Mouse (Mus musculus): ENCODE measurements around the gene Eif4ebp2. TPM values are rescaled to one million over a fixed set of nuclear protein-coding genes. Genes with fewer than 3 reads are reported as not detected.

The Eif4ebp2 gene
- polyA plus RNA-seq, 1 experiment, result 127 TPM

- DNase-seq, result peak; percentile 0
- TF ChIP-seq CTCF (conservative IDR thresholded peaks at IDR 0.05; ENCODE audit: insufficient read depth, insufficient read length, low read depth, low read length) (no peak), POLR2A (IDR thresholded peaks at IDR 0.05; ENCODE audit: low read depth, low read length) (no peak)
- Histone ChIP-seq H3K27ac (ENCODE audit: insufficient read depth, low read depth, low read length) (0 out of 2 replicates have a peak overlapping the region, but pooled peaks have one; percentile 29), H3K36me3 (ENCODE audit: control insufficient read depth, insufficient read depth, low read length) (no peaks in the 10 kb centered on the region), H3K27me3 (replicated peaks; ENCODE audit: control insufficient read depth, insufficient read depth, low read length) (no peaks in the 10 kb centered on the region), H3K4me1 (ENCODE audit: control insufficient read depth, insufficient read depth, low read length) (peaks cover 71% of the 10 kb centered on the region), H3K4me3 (ENCODE audit: insufficient read depth, low read depth, low read length) (no peak overlapping the region)
- 71% methylated on average over 3 of the region's 3 CpGs for WGBS
Measured at GRCm38 (mm10) chr10:61445016-61445415, 7.4 kb downstream of the Eif4ebp2 start.

GRCm38 (mm10) chr10:61443876-61444275, 8.6 kb downstream of the Eif4ebp2 start:
- peaks cover 64% of the 10 kb centered on the region for H3K4me1 ChIP-seq (ENCODE audit: control insufficient read depth, insufficient read depth, low read length)
- DNase-seq, result peak; percentile 8
- 34% methylated on average over 1 of the region's 1 CpGs for WGBS
- no peak overlapping the region for H3K4me3 ChIP-seq (ENCODE audit: insufficient read depth, low read depth, low read length)
- H3K27ac ChIP-seq (ENCODE audit: insufficient read depth, low read depth, low read length), result peak overlapping the region; percentile 73
- no peaks in the 10 kb centered on the region for H3K27me3 ChIP-seq (replicated peaks; ENCODE audit: control insufficient read depth, insufficient read depth, low read length)
- no peaks in the 10 kb centered on the region for H3K36me3 ChIP-seq (ENCODE audit: control insufficient read depth, insufficient read depth, low read length)
- TF ChIP-seq CTCF (conservative IDR thresholded peaks at IDR 0.05; ENCODE audit: insufficient read depth, insufficient read length, low read depth, low read length) (no peak), POLR2A (IDR thresholded peaks at IDR 0.05; ENCODE audit: low read depth, low read length) (no peak)

GRCm38 (mm10) chr10:61443456-61443855, 9.0 kb downstream of the Eif4ebp2 start:
- TF ChIP-seq POLR2A (IDR thresholded peaks at IDR 0.05; ENCODE audit: low read depth, low read length) (no peak), CTCF (conservative IDR thresholded peaks at IDR 0.05; ENCODE audit: insufficient read depth, insufficient read length, low read depth, low read length) (no peak)
- DNase-seq, result peak; percentile 10
- Histone ChIP-seq H3K27me3 (replicated peaks; ENCODE audit: control insufficient read depth, insufficient read depth, low read length) (no peaks in the 10 kb centered on the region), H3K4me3 (ENCODE audit: insufficient read depth, low read depth, low read length) (no peak overlapping the region), H3K36me3 (ENCODE audit: control insufficient read depth, insufficient read depth, low read length) (no peaks in the 10 kb centered on the region), H3K27ac (ENCODE audit: insufficient read depth, low read depth, low read length) (peak overlapping the region; percentile 73), H3K4me1 (ENCODE audit: control insufficient read depth, insufficient read depth, low read length) (peaks cover 60% of the 10 kb centered on the region)
- WGBS, result 38% methylated on average over 6 of the region's 6 CpGs

- Histone ChIP-seq H3K27me3 (replicated peaks; ENCODE audit: control insufficient read depth, insufficient read depth, low read length) (no peaks in the 10 kb centered on the region), H3K36me3 (ENCODE audit: control insufficient read depth, insufficient read depth, low read length) (no peaks in the 10 kb centered on the region), H3K4me1 (ENCODE audit: control insufficient read depth, insufficient read depth, low read length) (peaks cover 37% of the 10 kb centered on the region), H3K27ac (ENCODE audit: insufficient read depth, low read depth, low read length) (peak overlapping the region; percentile 34; the same call in 1 of the 2 replicates), H3K4me3 (ENCODE audit: insufficient read depth, low read depth, low read length) (no peak overlapping the region)
- DNase-seq, result peak; percentile 90
- TF ChIP-seq CTCF (conservative IDR thresholded peaks at IDR 0.05; ENCODE audit: insufficient read depth, insufficient read length, low read depth, low read length) (no peak), POLR2A (IDR thresholded peaks at IDR 0.05; ENCODE audit: low read depth, low read length) (no peak)
- WGBS, result 42% methylated on average over 7 of the region's 7 CpGs
Measured at GRCm38 (mm10) chr10:61440202-61440800, 12.2 kb downstream of the Eif4ebp2 start.

GRCm38 (mm10) chr10:61431375-61431774, 21.1 kb downstream of the Eif4ebp2 start:
- Histone ChIP-seq H3K27me3 (replicated peaks; ENCODE audit: control insufficient read depth, insufficient read depth, low read length) (no peaks in the 10 kb centered on the region), H3K4me3 (ENCODE audit: insufficient read depth, low read depth, low read length) (no peak overlapping the region), H3K4me1 (ENCODE audit: control insufficient read depth, insufficient read depth, low read length) (no peaks in the 10 kb centered on the region), H3K27ac (ENCODE audit: insufficient read depth, low read depth, low read length) (no peak overlapping the region), H3K36me3 (ENCODE audit: control insufficient read depth, insufficient read depth, low read length) (peaks cover 12% of the 10 kb centered on the region)
- no peak for DNase-seq
- TF ChIP-seq CTCF (conservative IDR thresholded peaks at IDR 0.05; ENCODE audit: insufficient read depth, insufficient read length, low read depth, low read length) (no peak), POLR2A (IDR thresholded peaks at IDR 0.05; ENCODE audit: low read depth, low read length) (no peak)
- WGBS, result 81% methylated on average over 9 of the region's 9 CpGs

GRCm38 (mm10) chr10:61429043-61429442, 23.4 kb downstream of the Eif4ebp2 start:
- DNase-seq, result no peak
- H3K27ac ChIP-seq (ENCODE audit: insufficient read depth, low read depth, low read length), result no peak overlapping the region
- WGBS, result 90% methylated on average over 5 of the region's 5 CpGs
- H3K27me3 ChIP-seq (replicated peaks; ENCODE audit: control insufficient read depth, insufficient read depth, low read length), result no peaks in the 10 kb centered on the region
- TF ChIP-seq CTCF (conservative IDR thresholded peaks at IDR 0.05; ENCODE audit: insufficient read depth, insufficient read length, low read depth, low read length) (no peak), POLR2A (IDR thresholded peaks at IDR 0.05; ENCODE audit: low read depth, low read length) (no peak)
- H3K36me3 ChIP-seq (ENCODE audit: control insufficient read depth, insufficient read depth, low read length), result peaks cover 3% of the 10 kb centered on the region; the same call in 1 of the 2 replicates
- 0 out of 2 replicates have a peak, but pooled peaks cover 5% of the 10 kb centered on the region for H3K4me1 ChIP-seq (ENCODE audit: control insufficient read depth, insufficient read depth, low read length)
- H3K4me3 ChIP-seq (ENCODE audit: insufficient read depth, low read depth, low read length), result no peak overlapping the region

GRCm38 (mm10) chr10:61428416-61428815, 24.0 kb downstream of the Eif4ebp2 start:
- H3K4me3 ChIP-seq (ENCODE audit: insufficient read depth, low read depth, low read length), result no peak overlapping the region
- H3K27me3 ChIP-seq (replicated peaks; ENCODE audit: control insufficient read depth, insufficient read depth, low read length), result no peaks in the 10 kb centered on the region
- H3K4me1 ChIP-seq (ENCODE audit: control insufficient read depth, insufficient read depth, low read length), result 0 out of 2 replicates have a peak, but pooled peaks cover 5% of the 10 kb centered on the region
- no peak for DNase-seq
- 63% methylated on average over 4 of the region's 4 CpGs for WGBS
- TF ChIP-seq CTCF (conservative IDR thresholded peaks at IDR 0.05; ENCODE audit: insufficient read depth, insufficient read length, low read depth, low read length), result no peak
- TF ChIP-seq POLR2A (IDR thresholded peaks at IDR 0.05; ENCODE audit: low read depth, low read length), result no peak
- no peak overlapping the region for H3K27ac ChIP-seq (ENCODE audit: insufficient read depth, low read depth, low read length)
- H3K36me3 ChIP-seq (ENCODE audit: control insufficient read depth, insufficient read depth, low read length), result peaks cover 3% of the 10 kb centered on the region; the same call in 1 of the 2 replicates

Measured in kidney, adult 2 months (tissue).